In the genomic region with DNA sequence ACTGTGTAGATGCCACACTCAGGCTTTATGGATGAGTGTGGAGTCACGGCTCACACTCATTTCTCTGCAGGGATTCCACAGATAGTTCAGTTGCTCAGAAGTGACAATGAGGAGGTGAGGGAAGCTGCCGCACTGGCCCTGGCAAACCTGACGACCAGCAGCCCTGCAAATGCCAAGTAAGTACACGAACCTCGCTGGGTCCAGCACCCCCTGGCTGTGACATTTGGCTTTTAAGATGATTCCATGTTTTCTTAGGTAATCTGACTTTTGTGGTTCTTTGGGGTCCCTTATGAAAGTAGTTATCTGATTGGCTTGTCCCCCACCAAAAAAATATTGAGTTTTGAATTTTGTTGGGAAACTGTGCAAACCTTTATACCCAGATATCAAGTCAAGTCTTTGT, we compare ENCODE assay signal across 13 mouse cellular contexts.
DNase-seq lines count a peak whose midpoint lies in the region; ATAC-seq and TF ChIP-seq lines count a peak whose summit lies in the region.
"Had no signal": no experiment of that assay in that cellular context is flagged by ENCODE, and none has a peak within 500 bp of the region (broad histone marks: within the 10 kb centered on the region; RNA-seq: fewer than 3 reads in every experiment).

No protein-coding gene starts in this region.

- no peak overlapping the region for H3K9ac ChIP-seq in lung, embryonic 14.5 days
- H3K9ac ChIP-seq: heart, embryonic 15.5 days had no signal

- TF ChIP-seq CTCF in lung, embryonic 14.5 days (IDR thresholded peaks at IDR 0.05; ENCODE audit: low read depth), result peak; percentile 41; the same call in 1 of the 2 replicates

- no peaks in the 10 kb centered on the region for H3K36me3 ChIP-seq in lung, embryonic 14.5 days (ENCODE audit: insufficient read depth)
- H3K36me3 ChIP-seq: heart, embryonic 15.5 days had no signal

- no peaks in the 10 kb centered on the region for H3K4me1 ChIP-seq in lung, embryonic 14.5 days (ENCODE audit: insufficient read depth)
- H3K4me1 ChIP-seq: heart, embryonic 15.5 days had no signal

- DNase-seq in adrenal gland, adult (ENCODE audit: inconsistent age in 2 of 2, low spot score in 1 of 2), result peak; percentile 5 to 25
- DNase-seq in adrenal gland, adult 2 months, result no peak
- DNase-seq in heart, postnatal 4 days, result peak; percentile 7
- no peak for DNase-seq in heart, postnatal 14 days
- peak; percentile 31 for DNase-seq in lung, embryonic 14.5 days
- DNase-seq in lung, postnatal 36 days, result no peak
- peak; percentile 16 for DNase-seq in brain, adult 2 months (ENCODE audit: low read depth, low spot score)
- DNase-seq in left cerebral cortex, adult 18-20 months (ENCODE audit: low spot score in 2 of 2), result no peak
- DNase-seq: gastrocnemius, postnatal 36 days; kidney, postnatal 14 days; midbrain, embryonic 14.5 days had no signal

- H3K4me2 ChIP-seq in lung, embryonic 14.5 days, result no peak overlapping the region
- H3K4me2 ChIP-seq: heart, embryonic 15.5 days had no signal

- no peak for ATAC-seq in lung, embryonic 14.5 days (ENCODE audit: insufficient read depth)

- H3K9me3 ChIP-seq in lung, embryonic 14.5 days (ENCODE audit: low read depth, low read length), result no peaks in the 10 kb centered on the region
- H3K9me3 ChIP-seq: heart, embryonic 15.5 days had no signal

- intact Hi-C loops in heart, postnatal 14 days (cut with DNase I), result loop anchor here (10.0 kb wide), 1 partner anchor 275 kb away; a partner anchor contains a TSS

- no peak overlapping the region for H3K4me3 ChIP-seq in lung, embryonic 14.5 days (ENCODE audit: low read depth, low read length)
- H3K4me3 ChIP-seq: erythroblast, embryonic 14.5 days; heart, embryonic 15.5 days had no signal

- no peaks in the 10 kb centered on the region for H3K27me3 ChIP-seq in lung, embryonic 14.5 days (ENCODE audit: insufficient read depth, low read length)
- H3K27me3 ChIP-seq: heart, embryonic 15.5 days had no signal

- 38% methylated on average over 5 of the region's 5 CpGs for WGBS in lung, embryonic 14.5 days

- H3K27ac ChIP-seq in lung, embryonic 14.5 days (ENCODE audit: low read depth), result no peak overlapping the region
- H3K27ac ChIP-seq: heart, embryonic 15.5 days had no signal

Comparison
In these comparisons a context has a peak if more than half of its experiments do, and no peak if none do; other contexts are left out.
1. DNase-seq: peak in adrenal gland, adult (2 of 2), heart, postnatal 4 days (single experiment), lung, embryonic 14.5 days (single experiment) and brain, adult 2 months (single experiment); none in adrenal gland, adult 2 months (single experiment), heart, postnatal 14 days (0 of 2), lung, postnatal 36 days (single experiment) and left cerebral cortex, adult 18-20 months (0 of 2).